Mouse (Mus musculus): ENCODE measurements around the gene Celsr3. TPM values are rescaled to one million over a fixed set of nuclear protein-coding genes. Genes with fewer than 3 reads are reported as not detected.

Gene Celsr3
- total and polyA plus RNA-seq, 3 experiments = 0.03 to 0.12 TPM; not detected in 1

GRCm38 (mm10) chr9:108858792-108859527 is 32.8 kb downstream of the Celsr3 start:
- Histone ChIP-seq H3K9me3 (replicated peaks; ENCODE audit: insufficient read depth, low read length) (no peaks in the 10 kb centered on the region), H3K4me1 (ENCODE audit: control insufficient read depth in 1 of 2, insufficient read depth in 2 of 2, low read length in 2 of 2) (no peaks in the 10 kb centered on the region), H3K36me3 (ENCODE audit: control insufficient read depth in 1 of 2, insufficient read depth in 2 of 2, low read length in 2 of 2) (no peaks in the 10 kb centered on the region), H3K4me3 (ENCODE audit: control insufficient read depth in 1 of 2, insufficient read depth in 1 of 2, low read depth in 2 of 2, low read length in 2 of 2) (no peak overlapping the region), H3K27me3 (ENCODE audit: control insufficient read depth in 1 of 2, insufficient read depth in 2 of 2, low read length in 2 of 2) (no peaks in the 10 kb centered on the region), H3K79me2 (ENCODE audit: control insufficient read depth, insufficient read depth, low read length, poor library complexity) (no peaks in the 10 kb centered on the region; the same call in 1 of the 2 replicates), H3K27ac (ENCODE audit: control insufficient read depth, low read depth, low read length) (no peak overlapping the region), H3K9ac (ENCODE audit: control insufficient read depth, low read depth, low read length, poor library complexity, severe bottlenecking) (no peak overlapping the region)
- TF ChIP-seq RAD21 (IDR thresholded peaks at IDR 0.05; ENCODE audit: low read depth, low read length) (no peak), E2F4 (IDR thresholded peaks at IDR 0.05; ENCODE audit: borderline replicate concordance, low read depth, low read length) (no peak), MXI1 (IDR thresholded peaks at IDR 0.05; ENCODE audit: low read depth, low read length) (no peak), CHD1 (IDR thresholded peaks at IDR 0.05; ENCODE audit: low read depth, low read length) (no peak), POLR2AphosphoS2 (IDR thresholded peaks at IDR 0.05; ENCODE audit: low read length) (no peak), ZKSCAN1 (IDR thresholded peaks at IDR 0.05; ENCODE audit: low read depth, low read length) (no peak), HCFC1 (IDR thresholded peaks at IDR 0.05; ENCODE audit: low read depth, low read length) (no peak), USF2 (IDR thresholded peaks at IDR 0.05; ENCODE audit: borderline replicate concordance in 1 of 2, insufficient read depth in 1 of 2, low read depth in 1 of 2, low read length in 2 of 2) (no peak), MAZ (IDR thresholded peaks at IDR 0.05; ENCODE audit: low read depth, low read length) (no peak), POLR2AphosphoS5 (IDR thresholded peaks at IDR 0.05; ENCODE audit: borderline replicate concordance, low read depth, low read length) (no peak), NELFE (IDR thresholded peaks at IDR 0.05; ENCODE audit: low read depth, low read length) (no peak), KAT2A (conservative IDR thresholded peaks at IDR 0.05; ENCODE audit: low read depth, low read length) (no peak), UBTF (IDR thresholded peaks at IDR 0.05; ENCODE audit: borderline replicate concordance, insufficient read depth, low read depth, low read length) (no peak), SMC3 (IDR thresholded peaks at IDR 0.05; ENCODE audit: low read depth, low read length) (no peak), MYB (IDR thresholded peaks at IDR 0.05; ENCODE audit: low read depth, low read length) (no peak), JUND (IDR thresholded peaks at IDR 0.05; ENCODE audit: low read depth, low read length) (no peak), TCF12 (IDR thresholded peaks at IDR 0.05; ENCODE audit: low read depth, low read length) (no peak), SIN3A (IDR thresholded peaks at IDR 0.05; ENCODE audit: low read length) (no peak), USF1 (IDR thresholded peaks at IDR 0.05; ENCODE audit: low read depth, low read length) (no peak), EP300 (IDR thresholded peaks at IDR 0.05; ENCODE audit: low read depth in 1 of 2, low read length in 2 of 2) (no peak)
- no peak for DNase-seq (ENCODE audit: low read depth, low spot score)

Other genes starting within 250 kb of the Celsr3 start
- gene Wdr6, start 247.6 kb upstream of the Celsr3 start, total RNA-seq (2012; rRNA removed) = 43.2 and 43.5 TPM in 2 replicates
- 10 to 100 TPM in 1 of 2 experiments, not detected in 1; 44.9 TPM for gene Wdr6, start 247.6 kb upstream of the Celsr3 start, polyA plus RNA-seq (2012; ENCODE audit: insufficient read depth in 1 of 2, insufficient read length in 2 of 2, low read depth in 1 of 2, low replicate concordance in 2 of 2, missing spikeins in 1 of 2)
- 0.08 and 0.10 TPM in 2 replicates for gene P4htm, start 228.7 kb upstream of the Celsr3 start, total RNA-seq (2012; rRNA removed)
- gene P4htm, start 228.7 kb upstream of the Celsr3 start, polyA plus RNA-seq (2012; ENCODE audit: insufficient read depth in 1 of 2, insufficient read length in 2 of 2, low read depth in 1 of 2, low replicate concordance in 2 of 2, missing spikeins in 1 of 2) = under 1 TPM in 1 of 2 experiments, not detected in 1; 0.22 TPM
- 55.8 and 59.6 TPM in 2 replicates for gene Arih2, start 176.9 kb upstream of the Celsr3 start, total RNA-seq (2012; rRNA removed)
- gene Arih2, start 176.9 kb upstream of the Celsr3 start, polyA plus RNA-seq (2012; ENCODE audit: insufficient read depth in 1 of 2, insufficient read length in 2 of 2, low read depth in 1 of 2, low replicate concordance in 2 of 2, missing spikeins in 1 of 2) = 10 to 100 TPM in 1 of 2 experiments, not detected in 1; 66.5 TPM
- gene Slc25a20, start 164.2 kb upstream of the Celsr3 start, total RNA-seq (2012; rRNA removed) = 15.6 and 19.3 TPM in 2 replicates
- 10 to 100 TPM in 1 of 2 experiments, not detected in 1; 24.1 TPM for gene Slc25a20, start 164.2 kb upstream of the Celsr3 start, polyA plus RNA-seq (2012; ENCODE audit: insufficient read depth in 1 of 2, insufficient read length in 2 of 2, low read depth in 1 of 2, low replicate concordance in 2 of 2, missing spikeins in 1 of 2)
- gene Prkar2a, start 137.0 kb upstream of the Celsr3 start, total RNA-seq (2012; rRNA removed) = 18.9 and 22.4 TPM in 2 replicates
- gene Prkar2a, start 137.0 kb upstream of the Celsr3 start, polyA plus RNA-seq (2012; ENCODE audit: insufficient read depth in 1 of 2, insufficient read length in 2 of 2, low read depth in 1 of 2, low replicate concordance in 2 of 2, missing spikeins in 1 of 2) = 100 to 1,000 TPM in 1 of 2 experiments, 10 to 100 TPM in 1; 87.9 to 230 TPM
- 21.3 and 25.1 TPM in 2 replicates for gene Ip6k2, start 42.5 kb upstream of the Celsr3 start, total RNA-seq (2012; rRNA removed)
- 10 to 100 TPM in 1 of 2 experiments, not detected in 1; 33.7 TPM for gene Ip6k2, start 42.5 kb upstream of the Celsr3 start, polyA plus RNA-seq (2012; ENCODE audit: insufficient read depth in 1 of 2, insufficient read length in 2 of 2, low read depth in 1 of 2, low replicate concordance in 2 of 2, missing spikeins in 1 of 2)
- 3.9 and 6.6 TPM in 2 replicates for gene Nckipsd, start 18.0 kb upstream of the Celsr3 start, total RNA-seq (2012; rRNA removed)
- 10 to 100 TPM in 1 of 2 experiments, not detected in 1; 10.3 TPM for gene Nckipsd, start 18.0 kb upstream of the Celsr3 start, polyA plus RNA-seq (2012; ENCODE audit: insufficient read depth in 1 of 2, insufficient read length in 2 of 2, low read depth in 1 of 2, low replicate concordance in 2 of 2, missing spikeins in 1 of 2)
- 8.0 and 8.7 TPM in 2 replicates for gene Slc26a6, start 27.0 kb downstream of the Celsr3 start, total RNA-seq (2012; rRNA removed)
- gene Slc26a6, start 27.0 kb downstream of the Celsr3 start, polyA plus RNA-seq (2012; ENCODE audit: insufficient read depth in 1 of 2, insufficient read length in 2 of 2, low read depth in 1 of 2, low replicate concordance in 2 of 2, missing spikeins in 1 of 2) = 10 to 100 TPM in 1 of 2 experiments, not detected in 1; 13.2 TPM
- not detected in 2 replicates for gene Tmem89, start 88.3 kb downstream of the Celsr3 start, total RNA-seq (2012; rRNA removed)
- gene Tmem89, start 88.3 kb downstream of the Celsr3 start, polyA plus RNA-seq (2012; ENCODE audit: insufficient read depth in 1 of 2, insufficient read length in 2 of 2, low read depth in 1 of 2, low replicate concordance in 2 of 2, missing spikeins in 1 of 2) = not detected
- gene Uqcrc1, start 110.3 kb downstream of the Celsr3 start, total RNA-seq (2012; rRNA removed) = 427 and 428 TPM in 2 replicates
- 100 to 1,000 TPM in 1 of 2 experiments, not detected in 1; 494 TPM for gene Uqcrc1, start 110.3 kb downstream of the Celsr3 start, polyA plus RNA-seq (2012; ENCODE audit: insufficient read depth in 1 of 2, insufficient read length in 2 of 2, low read depth in 1 of 2, low replicate concordance in 2 of 2, missing spikeins in 1 of 2)
- gene Col7a1, start 127.3 kb downstream of the Celsr3 start, total RNA-seq (2012; rRNA removed) = 0.78 and 1.2 TPM in 2 replicates
- 1 to 10 TPM in 1 of 2 experiments, not detected in 1; 2.6 TPM for gene Col7a1, start 127.3 kb downstream of the Celsr3 start, polyA plus RNA-seq (2012; ENCODE audit: insufficient read depth in 1 of 2, insufficient read length in 2 of 2, low read depth in 1 of 2, low replicate concordance in 2 of 2, missing spikeins in 1 of 2)
- gene Ucn2, start 159.7 kb downstream of the Celsr3 start, total RNA-seq (2012; rRNA removed) = 0.12 TPM in 1 of 2 replicates, not detected in the other
- gene Ucn2, start 159.7 kb downstream of the Celsr3 start, polyA plus RNA-seq (2012; ENCODE audit: insufficient read depth in 1 of 2, insufficient read length in 2 of 2, low read depth in 1 of 2, low replicate concordance in 2 of 2, missing spikeins in 1 of 2) = under 1 TPM in 1 of 2 experiments, not detected in 1; 0.19 TPM
- 3.2 and 5.1 TPM in 2 replicates for gene Pfkfb4, start 165.5 kb downstream of the Celsr3 start, total RNA-seq (2012; rRNA removed)
- gene Pfkfb4, start 165.5 kb downstream of the Celsr3 start, polyA plus RNA-seq (2012; ENCODE audit: insufficient read depth in 1 of 2, insufficient read length in 2 of 2, low read depth in 1 of 2, low replicate concordance in 2 of 2, missing spikeins in 1 of 2) = 1 to 10 TPM in 1 of 2 experiments, not detected in 1; 6.4 TPM
- 38.3 and 41.0 TPM in 2 replicates for gene Shisa5, start 212.2 kb downstream of the Celsr3 start, total RNA-seq (2012; rRNA removed)
- 10 to 100 TPM in 1 of 2 experiments, not detected in 1; 71.7 TPM for gene Shisa5, start 212.2 kb downstream of the Celsr3 start, polyA plus RNA-seq (2012; ENCODE audit: insufficient read depth in 1 of 2, insufficient read length in 2 of 2, low read depth in 1 of 2, low replicate concordance in 2 of 2, missing spikeins in 1 of 2)
- 8.9 and 10.0 TPM in 2 replicates for gene Trex1, start 233.4 kb downstream of the Celsr3 start, total RNA-seq (2012; rRNA removed)
- 10 to 100 TPM in 1 of 2 experiments, not detected in 1; 17.0 TPM for gene Trex1, start 233.4 kb downstream of the Celsr3 start, polyA plus RNA-seq (2012; ENCODE audit: insufficient read depth in 1 of 2, insufficient read length in 2 of 2, low read depth in 1 of 2, low replicate concordance in 2 of 2, missing spikeins in 1 of 2)
- gene Atrip, start 247.8 kb downstream of the Celsr3 start, total RNA-seq (2012; rRNA removed) = 18.0 and 18.4 TPM in 2 replicates
- gene Atrip, start 247.8 kb downstream of the Celsr3 start, polyA plus RNA-seq (2012; ENCODE audit: insufficient read depth in 1 of 2, insufficient read length in 2 of 2, low read depth in 1 of 2, low replicate concordance in 2 of 2, missing spikeins in 1 of 2) = 10 to 100 TPM in 1 of 2 experiments, not detected in 1; 35.3 TPM